Mouse (Mus musculus): ENCODE data around the gene Prkaa1. TPM values are rescaled to one million over a fixed set of nuclear protein-coding genes. Genes with fewer than 3 reads are reported as not detected.
"Not testable (repeated sequence)": the region's sequence is repeated elsewhere in the genome, so short reads cannot be mapped to it uniquely, and the experiment has no call there.

Gene Prkaa1
- polyA plus RNA-seq, 2 experiments: 8.6 to 15.7 TPM

DNA sequence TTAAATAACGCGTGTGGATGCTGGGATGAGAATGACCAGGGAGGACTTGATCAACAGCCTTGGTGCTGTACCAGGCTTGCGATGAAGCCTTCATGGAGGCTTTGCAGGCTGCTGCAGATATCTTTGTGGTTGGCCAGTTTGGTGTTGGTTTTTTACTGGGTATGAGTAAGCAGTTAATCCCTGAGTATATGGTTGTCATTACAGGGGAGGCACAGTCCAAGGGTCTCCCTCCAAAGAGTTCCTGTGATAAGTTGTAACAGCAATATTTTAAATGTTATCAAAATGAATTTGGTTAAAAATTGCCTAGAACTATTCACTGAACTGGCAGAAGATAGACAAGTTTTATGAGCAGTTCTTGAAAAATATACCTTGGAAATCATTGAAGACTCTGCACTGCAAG is 65.5 kb downstream of the Prkaa1 start:
- peaks cover 0 to 3% of the 10 kb centered on the region in 2 experiments; a peak in 1 of 4 replicates for H3K4me1 ChIP-seq (replicated peaks; ENCODE audit: control insufficient read depth in 2 of 2, insufficient read depth in 2 of 2, low read length in 1 of 2)
- no peak for DNase-seq (ENCODE audit: low read depth in 3 of 3, low spot score in 3 of 3)
- no peaks in the 10 kb centered on the region; the same call in 1 of the 2 replicates for H3K36me3 ChIP-seq (replicated peaks; ENCODE audit: control insufficient read depth, insufficient read depth, low read depth)
- no peaks in the 10 kb centered on the region for H3K27me3 ChIP-seq (ENCODE audit: control insufficient read depth, insufficient read depth, low read length)
- no peak for TF ChIP-seq CTCF (IDR thresholded peaks at IDR 0.05; ENCODE audit: low read depth)
- TF ChIP-seq EP300 (IDR thresholded peaks at IDR 0.05; ENCODE audit: low read depth): no peak
- H3K4me2 ChIP-seq (ENCODE audit: low read depth): no peak overlapping the region
- H3K9ac ChIP-seq (replicated peaks): no peak overlapping the region
- 76% methylated on average over 3 of the region's 3 CpGs for WGBS (ENCODE audit: insufficient replicate concordance)
- H3K27ac ChIP-seq: no peak overlapping the region
- H3K4me3 ChIP-seq (ENCODE audit: insufficient read depth in 1 of 2, low read depth in 2 of 2, low read length in 2 of 2): no peak overlapping the region
- H3K9me3 ChIP-seq (ENCODE audit: control insufficient read depth, low read length): no peaks in the 10 kb centered on the region
- ATAC-seq (ENCODE audit: insufficient read depth): no peak

DNA sequence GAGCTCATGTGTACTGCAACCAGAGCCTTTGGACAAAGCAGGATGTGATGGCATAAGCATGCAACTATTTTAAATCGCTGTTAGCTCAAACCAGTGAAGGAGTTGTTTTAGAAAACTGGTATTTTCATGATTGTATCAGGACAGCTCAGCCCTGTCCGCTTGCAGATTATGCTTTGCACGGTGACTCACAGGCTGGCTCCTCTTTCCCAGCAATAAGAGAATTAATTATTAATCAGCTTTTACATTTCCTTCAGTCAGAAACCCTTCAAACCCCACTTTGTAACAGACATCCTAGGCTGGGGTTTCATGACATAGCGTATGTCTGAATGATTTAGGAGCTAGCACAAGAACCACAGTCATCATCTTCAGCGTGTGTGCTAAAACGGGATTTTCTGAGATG is 76.8 kb downstream of the Prkaa1 start:
- H3K27me3 ChIP-seq (ENCODE audit: control insufficient read depth, insufficient read depth, low read length): no peaks in the 10 kb centered on the region
- H3K9me3 ChIP-seq (ENCODE audit: control insufficient read depth, low read length): no peaks in the 10 kb centered on the region
- H3K4me2 ChIP-seq (ENCODE audit: low read depth): no peak overlapping the region
- no peak overlapping the region for H3K4me3 ChIP-seq (ENCODE audit: insufficient read depth in 1 of 2, low read depth in 2 of 2, low read length in 2 of 2)
- no peaks in the 10 kb centered on the region for H3K36me3 ChIP-seq (replicated peaks; ENCODE audit: control insufficient read depth, insufficient read depth, low read depth)
- TF ChIP-seq CTCF (IDR thresholded peaks at IDR 0.05; ENCODE audit: low read depth): no peak
- no peak for TF ChIP-seq EP300 (IDR thresholded peaks at IDR 0.05; ENCODE audit: low read depth)
- no peak overlapping the region for H3K27ac ChIP-seq
- WGBS (ENCODE audit: insufficient replicate concordance): 81% methylated on average over 6 of the region's 6 CpGs
- no peak overlapping the region for H3K9ac ChIP-seq (replicated peaks)
- H3K4me1 ChIP-seq (replicated peaks; ENCODE audit: control insufficient read depth in 2 of 2, insufficient read depth in 2 of 2, low read length in 1 of 2): no peaks in the 10 kb centered on the region
- ATAC-seq (ENCODE audit: insufficient read depth) (no peak), DNase-seq (ENCODE audit: low read depth in 3 of 3, low spot score in 3 of 3) (no peak)

DNA sequence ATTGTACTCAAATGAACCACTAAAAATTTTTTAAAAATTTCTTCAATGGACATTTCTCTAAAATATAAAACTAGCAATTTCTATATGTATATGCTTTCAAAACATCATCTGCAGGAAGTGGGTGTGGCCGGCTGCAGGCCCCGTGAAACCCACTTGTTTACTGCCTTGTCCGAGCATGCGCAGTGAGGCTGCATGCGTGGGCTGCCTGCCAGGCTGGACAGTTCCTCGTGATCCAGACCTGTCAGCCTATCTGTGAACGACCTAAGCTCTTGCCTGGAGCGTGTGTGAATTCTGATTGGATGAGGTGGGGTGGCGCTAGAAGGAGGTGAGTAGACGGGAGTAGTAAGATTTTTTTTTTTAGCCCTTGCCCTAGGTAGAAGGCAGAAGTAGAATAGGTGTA is 87.1 kb downstream of the Prkaa1 start:
- H3K4me2 ChIP-seq (ENCODE audit: low read depth); H3K4me1 ChIP-seq (replicated peaks; ENCODE audit: control insufficient read depth in 2 of 2, insufficient read depth in 2 of 2, low read length in 1 of 2); H3K27me3 ChIP-seq (ENCODE audit: control insufficient read depth, insufficient read depth, low read length); H3K4me3 ChIP-seq (ENCODE audit: insufficient read depth in 1 of 2, low read depth in 2 of 2, low read length in 2 of 2); H3K36me3 ChIP-seq (replicated peaks; ENCODE audit: control insufficient read depth, insufficient read depth, low read depth); DNase-seq (ENCODE audit: low read depth in 3 of 3, low spot score in 3 of 3); ATAC-seq (ENCODE audit: insufficient read depth); H3K27ac ChIP-seq; H3K9ac ChIP-seq (replicated peaks); H3K9me3 ChIP-seq (ENCODE audit: control insufficient read depth, low read length): not testable (repeated sequence)
- WGBS (ENCODE audit: insufficient replicate concordance): 64% methylated on average over 10 of the region's 10 CpGs

Other genes starting within 250 kb of the Prkaa1 start
- not detected in 2 replicates for gene Mroh2b, start 245.1 kb upstream of the Prkaa1 start, polyA plus RNA-seq (2012; rRNA removed)
- not detected in 2 replicates for gene Mroh2b, start 245.1 kb upstream of the Prkaa1 start, polyA plus RNA-seq (2014; fragmentation: Nextera tagmentation; extraction: Ambion mirVana)
- gene C7, start 80.1 kb upstream of the Prkaa1 start, polyA plus RNA-seq (2012; rRNA removed): 0.01 TPM in 1 of 2 replicates, not detected in the other
- gene C7, start 80.1 kb upstream of the Prkaa1 start, polyA plus RNA-seq (2014; fragmentation: Nextera tagmentation; extraction: Ambion mirVana): 0.06 TPM in 1 of 2 replicates, not detected in the other
- gene Card6, start 35.3 kb upstream of the Prkaa1 start, polyA plus RNA-seq (2012; rRNA removed): 0.57 and 0.63 TPM in 2 replicates
- 0.74 and 1.00 TPM in 2 replicates for gene Card6, start 35.3 kb upstream of the Prkaa1 start, polyA plus RNA-seq (2014; fragmentation: Nextera tagmentation; extraction: Ambion mirVana)
- 259 and 884 TPM in 2 replicates for gene Rpl37, start 27.2 kb upstream of the Prkaa1 start, polyA plus RNA-seq (2012; rRNA removed)
- gene Rpl37, start 27.2 kb upstream of the Prkaa1 start, polyA plus RNA-seq (2014; fragmentation: Nextera tagmentation; extraction: Ambion mirVana): 547 and 570 TPM in 2 replicates
- 3.1 and 6.6 TPM in 2 replicates for gene Ttc33, start 41.7 kb downstream of the Prkaa1 start, polyA plus RNA-seq (2012; rRNA removed)
- gene Ttc33, start 41.7 kb downstream of the Prkaa1 start, polyA plus RNA-seq (2014; fragmentation: Nextera tagmentation; extraction: Ambion mirVana): 13.6 and 13.9 TPM in 2 replicates
- 1.3 TPM in 2 replicates for gene Ptger4, start 100.3 kb downstream of the Prkaa1 start, polyA plus RNA-seq (2012; rRNA removed)
- 1.5 and 1.9 TPM in 2 replicates for gene Ptger4, start 100.3 kb downstream of the Prkaa1 start, polyA plus RNA-seq (2014; fragmentation: Nextera tagmentation; extraction: Ambion mirVana)

Data from liver, embryonic 14.5 days (tissue).